Mouse (Mus musculus): ENCODE data around the gene Nprl2.

Nprl2 gene

DNA sequence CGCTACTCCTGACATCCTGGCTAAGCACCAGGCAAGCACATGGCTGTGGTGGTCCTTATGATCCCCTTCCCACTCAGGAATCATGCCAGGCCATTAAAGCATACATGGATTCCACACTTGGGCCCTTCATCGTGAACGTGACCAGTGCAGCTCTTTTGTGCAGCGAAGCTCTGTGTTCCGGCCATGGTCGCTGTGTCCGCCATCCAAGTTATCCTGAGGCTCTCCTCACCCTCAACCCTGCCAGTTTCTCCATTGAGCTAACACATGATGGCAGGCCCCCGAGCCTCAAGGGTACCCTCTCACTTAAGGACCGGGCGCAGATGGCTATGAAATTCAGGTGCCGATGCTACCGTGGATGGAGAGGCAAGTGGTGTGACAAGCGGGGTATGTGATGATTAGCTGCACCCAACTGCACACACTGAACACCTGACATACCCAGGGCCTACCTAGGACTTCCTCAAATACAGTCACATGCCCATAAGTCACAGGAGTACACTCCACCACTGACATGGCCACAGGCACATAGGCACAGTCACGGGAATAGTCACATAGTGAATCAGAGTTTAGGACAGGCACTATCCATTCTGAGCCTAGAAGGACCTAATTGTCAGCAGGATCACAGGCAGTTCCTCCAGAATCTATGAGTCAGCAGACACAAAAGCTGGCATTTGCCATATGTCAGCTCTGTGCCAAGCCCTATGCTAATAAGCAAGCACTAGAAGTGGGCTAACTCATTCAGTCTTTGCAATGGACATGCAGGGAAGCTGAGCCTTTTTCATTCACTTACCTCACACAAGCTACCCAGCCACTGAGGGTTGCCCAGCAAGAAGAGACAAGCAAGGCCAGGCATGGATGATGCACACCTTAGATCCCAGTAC, 37.2 kb downstream of the Nprl2 start:
- DNase-seq = no peak

GRCm38 (mm10) chr9:107580501-107581317, 38.7 kb downstream of the Nprl2 start, which contains the start of gene Hyal3:
Gene Hyal3 (plus strand): TSS chr9:107580818.
- peak; percentile 95 to 97 for DNase-seq

DNA sequence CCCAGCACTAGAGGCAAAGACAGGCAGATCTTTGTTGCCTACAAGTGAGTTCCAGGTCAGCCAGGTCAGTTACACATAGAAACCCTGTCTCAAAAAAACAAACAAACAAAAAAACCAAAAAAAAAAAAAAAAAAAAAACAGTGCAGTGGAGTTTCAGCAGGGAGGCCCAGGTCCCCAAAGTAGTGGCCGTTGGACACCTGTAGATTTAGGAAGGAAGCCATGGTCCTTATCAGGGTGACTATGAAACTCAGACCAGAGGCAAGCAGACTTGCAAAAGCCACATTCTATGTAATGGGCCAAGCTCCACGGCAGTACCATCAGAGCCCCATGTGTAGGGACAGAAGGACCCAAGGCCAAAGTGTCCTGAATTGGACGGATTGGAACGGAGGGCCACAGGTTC, 39.6 kb downstream of the Nprl2 start:
- no peak for DNase-seq

- DNase-seq = peak in 1 of 2 experiments; percentile 71
These were observed 40.6 kb downstream of the Nprl2 start for GRCm38 (mm10) chr9:107582509-107583062.

- DNase-seq = no peak
These were observed 41.1 kb downstream of the Nprl2 start for GRCm38 (mm10) chr9:107583174-107583573.

GRCm38 (mm10) chr9:107586504-107586903, 44.5 kb downstream of the Nprl2 start:
- no peak for DNase-seq

DNA sequence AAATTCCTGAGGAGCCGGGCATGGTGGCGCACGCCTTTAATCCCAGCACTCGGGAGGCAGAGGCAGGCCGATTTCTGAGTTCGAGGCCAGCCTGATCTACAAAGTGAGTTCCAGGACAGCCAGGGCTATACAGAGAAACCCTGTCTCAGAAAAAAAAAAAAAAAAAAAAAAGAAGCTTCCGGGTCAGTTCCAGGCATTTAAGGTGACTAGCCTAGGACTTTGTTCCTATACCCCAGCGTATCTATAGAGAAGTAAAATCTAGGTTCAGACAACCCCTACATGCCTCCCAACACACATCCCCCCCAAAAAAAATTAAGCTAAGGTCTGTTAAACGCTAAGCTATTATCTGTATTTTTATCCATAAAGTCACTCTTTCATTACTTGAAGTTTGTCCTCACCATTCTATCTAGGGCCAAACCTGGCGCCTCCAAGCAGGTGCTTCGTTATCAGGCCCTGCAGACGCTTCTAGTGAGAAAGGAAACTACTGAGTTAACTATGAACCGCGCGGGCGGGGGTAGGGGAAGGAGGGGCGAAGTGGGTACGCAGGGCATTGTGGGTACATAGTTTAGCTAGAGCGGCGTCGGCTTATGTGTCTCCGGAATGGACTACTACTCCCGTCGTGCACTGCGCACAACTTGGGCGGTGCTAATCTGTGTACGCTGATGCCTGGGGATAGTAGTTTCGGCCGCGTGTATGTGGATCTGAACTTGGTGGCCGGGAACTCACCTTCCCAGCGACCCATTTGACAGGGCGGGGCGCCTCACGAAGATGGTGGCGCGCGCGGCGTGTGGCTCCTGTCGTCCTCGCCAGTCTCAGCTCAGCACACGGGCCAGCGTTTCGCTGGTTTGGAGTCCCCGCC, 45.2 kb downstream of the Nprl2 start, which contains the start of gene Ifrd2:
Gene Ifrd2, plus strand, starts transcription at position 669 of the 859 bp plus-strand sequence.
- DNase-seq = peak; percentile 98 to 99

DNA sequence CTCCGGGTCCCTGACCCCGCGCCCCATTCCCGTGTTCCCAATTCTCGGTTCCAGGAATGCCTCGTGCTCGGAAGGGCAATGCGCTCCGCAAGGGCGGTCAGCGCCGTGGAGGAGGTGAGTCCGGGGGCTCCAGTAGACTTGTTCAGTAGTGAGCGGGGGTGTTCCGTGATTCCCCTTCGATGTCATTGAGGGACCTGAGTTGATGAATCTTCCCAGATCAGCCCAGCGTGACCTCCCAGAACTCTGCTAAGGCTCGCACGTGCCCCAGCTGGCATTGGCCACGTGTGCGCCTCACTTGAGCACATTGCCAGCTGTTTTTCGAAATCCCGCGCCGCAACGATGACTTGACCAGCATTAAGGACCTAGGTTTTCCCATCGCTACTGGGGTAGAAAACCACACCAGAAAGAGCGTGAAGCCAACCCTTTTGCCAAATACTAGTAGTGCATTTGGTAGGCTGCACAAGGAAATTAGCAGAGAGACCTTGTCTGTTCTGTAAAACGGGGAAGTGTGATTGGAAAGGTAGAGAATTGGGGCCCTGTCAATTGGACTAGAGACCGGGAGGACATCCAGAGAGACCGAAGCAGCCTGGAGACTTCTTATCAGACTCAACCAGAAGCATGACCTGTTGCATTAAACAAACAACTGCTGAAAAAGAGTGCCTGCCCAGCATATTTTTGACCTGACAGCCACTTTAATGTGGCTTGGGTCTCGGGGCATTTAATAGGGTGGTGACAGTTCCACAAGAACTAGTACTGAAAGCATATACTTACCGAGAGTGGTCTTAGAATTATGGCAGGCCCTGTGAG, 46.0 kb downstream of the Nprl2 start:
- peak; percentile 72 to 88 for DNase-seq

DNA sequence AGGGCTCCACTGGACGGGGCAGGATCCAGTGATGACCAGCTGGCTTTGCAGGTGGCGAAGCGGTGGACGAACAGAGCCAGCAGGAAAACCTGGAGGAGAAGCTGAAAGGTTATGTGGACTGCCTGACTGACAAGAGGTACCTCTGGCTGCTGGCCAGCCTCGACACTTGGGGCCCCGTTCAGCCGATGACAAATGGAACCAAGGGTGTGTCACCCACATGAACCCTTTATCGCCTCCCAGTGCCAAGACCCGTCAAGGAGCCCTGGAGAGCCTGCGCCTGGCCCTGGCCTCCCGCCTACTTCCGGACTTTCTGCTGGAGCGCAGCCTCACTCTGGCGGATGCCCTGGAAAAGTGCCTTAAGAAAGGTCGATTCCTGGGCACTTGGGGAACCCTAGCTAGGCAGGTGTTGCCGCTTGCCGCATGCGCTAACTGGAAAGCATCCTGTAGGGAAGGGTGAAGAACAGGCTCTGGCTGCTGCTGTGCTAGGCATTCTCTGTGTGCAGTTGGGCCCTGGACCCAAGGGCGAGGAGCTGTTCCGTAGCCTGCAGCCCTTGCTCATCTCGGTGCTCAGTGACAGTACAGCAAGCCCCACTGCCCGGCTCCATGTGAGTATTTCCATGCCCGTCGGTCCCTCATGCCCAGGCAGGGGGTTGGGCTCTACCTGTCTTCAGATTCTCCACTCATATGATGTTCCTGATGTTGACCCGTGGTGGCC, 48.2 kb downstream of the Nprl2 start:
- peak; percentile 68 to 88 for DNase-seq

- peak; percentile 64 to 89 for DNase-seq
These were observed 48.7 kb downstream of the Nprl2 start for GRCm38 (mm10) chr9:107590773-107591060.

- DNase-seq = peak; percentile 73 to 94
These were observed 51.3 kb downstream of the Nprl2 start for GRCm38 (mm10) chr9:107593101-107593976.

DNA sequence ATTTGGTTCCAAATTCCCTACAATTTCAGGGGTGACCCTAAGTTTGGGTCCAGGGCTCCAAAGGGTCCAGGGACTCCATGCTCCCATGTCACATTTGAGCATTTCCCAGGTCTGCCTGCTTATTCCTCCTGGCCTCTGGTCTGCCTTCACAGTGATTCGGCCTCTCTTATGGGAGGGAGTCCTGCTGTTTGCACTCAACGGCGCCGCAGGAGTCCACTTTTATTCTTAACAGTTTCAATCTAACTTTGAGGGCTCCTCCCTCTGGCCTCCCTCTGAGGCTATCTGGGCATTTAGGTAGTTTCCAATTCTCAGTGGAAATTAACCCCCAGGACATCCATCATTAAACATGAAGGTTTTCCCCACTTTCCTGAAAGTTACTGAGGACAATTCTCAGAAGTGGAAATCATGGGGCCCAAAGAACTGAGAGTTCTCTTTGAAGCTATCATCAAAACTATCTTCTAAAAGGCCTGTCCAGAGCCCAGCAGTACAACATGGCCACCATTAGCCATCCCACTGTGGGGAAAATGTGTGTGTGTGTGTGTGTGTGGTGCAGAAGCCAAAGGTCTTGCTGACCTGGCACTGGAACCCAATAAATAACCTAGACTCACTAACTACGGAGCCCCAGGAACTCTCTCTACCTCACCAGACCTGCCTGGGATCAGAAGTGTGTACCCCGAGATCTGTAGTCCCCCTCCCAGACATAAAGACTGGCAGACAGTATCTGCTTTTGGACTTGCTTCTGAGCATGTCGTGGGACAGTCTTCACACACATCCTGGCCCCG, 52.4 kb downstream of the Nprl2 start:
- DNase-seq = peak in 1 of 2 experiments; percentile 61
